Mouse (Mus musculus) large intestine, adult 2 months (tissue): ENCODE data around the gene Spout1. TPM values are rescaled to one million over a fixed set of nuclear protein-coding genes. Genes with fewer than 3 reads are reported as not detected.
"Not testable (repeated sequence)": the region's sequence is repeated elsewhere in the genome, so short reads cannot be mapped to it uniquely, and the experiment has no call there.

Experiments
- DNase-seq: peaks from one replicate; pipeline ENCODE4 v3.0.0-alpha.2; 2012; ENCODE audit warnings: low read depth, low spot score
- WGBS: fragments of 180-500 bp; shearing (Covaris S2); methylation state at CpG from one replicate; pipeline ENCODE4 v1.1.7; 2018; 5-methylcytosine and 5-hydroxymethylcytosine counted together
- polyA plus RNA-seq: library from polyadenylated mRNA; depleted of rRNA; stranded (reverse); fragments of >200 nt; gene quantifications from 2 replicates; pipeline ENCODE4 v1.2.3, GENCODE M21; 2012

Gene Spout1
- polyA plus RNA-seq, 1 experiment, result 25.4 TPM

- WGBS, result 36% methylated on average over 3 of the region's 3 CpGs
- DNase-seq, result no peak
These were observed 5.5 kb upstream of the Spout1 start for GRCm38 (mm10) chr2:30183721-30184120.

GRCm38 (mm10) chr2:30182424-30182823, 4.2 kb upstream of the Spout1 start:
- no peak for DNase-seq

GRCm38 (mm10) chr2:30178711-30179110, 452 bp upstream of the Spout1 start:
- WGBS, result 46% methylated on average over 7 of the region's 7 CpGs

More at GRCm38 (mm10) chr2:30182424-30182823, 4.2 kb upstream of the Spout1 start:
- WGBS, result 95% methylated on average over 2 of the region's 2 CpGs

DNA sequence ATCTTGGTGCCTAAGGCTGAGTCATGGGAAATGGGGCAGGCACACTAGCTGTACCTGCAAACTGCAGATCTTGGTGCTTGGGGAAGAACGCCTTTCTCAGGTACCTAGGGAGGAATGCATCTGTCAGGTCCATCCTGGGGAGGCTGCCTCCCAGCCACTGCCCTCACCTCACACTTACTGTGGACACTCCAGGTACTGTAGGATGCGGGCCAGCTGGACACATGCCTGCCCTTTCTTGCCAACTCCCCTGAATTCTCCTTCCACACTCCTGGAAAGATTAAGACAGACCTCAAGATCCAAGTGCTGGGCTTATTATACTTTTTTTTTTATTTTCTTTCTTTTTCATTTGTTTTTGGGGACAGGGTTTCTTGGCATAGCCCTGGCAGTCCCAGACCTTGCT, 1.7 kb downstream of the Spout1 start:
- 100% methylated on average over 2 of the region's 2 CpGs for WGBS
- DNase-seq, result no peak

More at GRCm38 (mm10) chr2:30178711-30179110, 452 bp upstream of the Spout1 start:
- DNase-seq, result not testable (repeated sequence)

DNA sequence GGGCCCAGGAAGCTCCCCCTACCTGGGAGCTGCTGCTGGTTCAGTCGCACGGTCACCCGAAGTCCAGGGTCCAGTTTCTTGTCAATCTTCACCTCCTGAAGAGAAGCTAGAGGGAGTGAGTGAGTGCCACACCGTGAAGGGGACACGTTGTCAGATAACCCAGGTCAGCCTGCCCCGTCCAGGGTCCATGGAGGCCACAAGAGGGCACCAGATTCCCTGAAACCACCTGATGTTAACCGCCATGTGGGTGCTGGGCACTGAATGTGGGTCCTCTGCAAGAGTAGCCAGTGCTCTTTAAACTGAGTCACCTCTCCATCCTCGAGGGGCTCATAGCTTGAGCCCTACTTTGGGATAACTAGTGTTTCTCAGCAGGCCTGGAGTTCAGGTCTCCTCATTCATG, 2.4 kb downstream of the Spout1 start:
- no peak for DNase-seq
- WGBS, result 88% methylated on average over 8 of the region's 8 CpGs

GRCm38 (mm10) chr2:30173541-30174240, 4.6 kb downstream of the Spout1 start:
- 87% methylated on average over 20 of the region's 20 CpGs for WGBS
- DNase-seq, result no peak

GRCm38 (mm10) chr2:30171997-30172382, 6.3 kb downstream of the Spout1 start:
- under 1% methylated on average over 19 of the region's 19 CpGs for WGBS
- DNase-seq, result no peak

DNA sequence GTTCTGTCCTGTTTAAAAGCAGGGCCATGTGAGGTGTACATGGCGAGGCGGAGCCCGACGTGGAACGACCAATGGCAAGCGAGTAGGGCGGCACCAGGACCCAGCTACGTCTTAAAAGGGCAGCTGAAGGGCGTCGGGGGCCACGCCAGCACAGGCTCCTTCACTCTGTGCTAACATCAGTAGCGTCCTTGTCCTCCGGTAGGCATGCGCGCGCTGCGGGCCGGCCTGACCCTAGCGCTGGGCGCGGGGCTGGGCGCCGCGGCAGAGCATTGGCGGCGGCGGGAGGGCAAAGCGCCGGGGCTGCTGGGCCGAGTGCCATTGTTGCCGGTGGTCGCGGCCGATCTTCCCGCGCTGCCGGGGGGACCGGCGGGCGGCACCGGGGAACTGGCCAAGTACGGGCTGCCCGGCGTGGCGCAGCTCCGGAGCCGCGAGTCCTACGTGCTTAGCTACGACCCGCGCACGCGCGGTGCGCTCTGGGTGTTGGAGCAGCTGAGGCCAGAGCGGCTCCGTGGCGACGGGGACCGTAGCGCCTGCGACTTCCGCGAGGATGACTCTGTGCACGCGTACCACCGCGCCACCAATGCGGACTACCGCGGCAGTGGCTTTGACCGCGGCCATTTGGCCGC, 6.8 kb downstream of the Spout1 start, which contains the start of gene Endog:
Gene Endog (plus strand): TSS at position 123 of the 626 bp plus-strand sequence.
- peak; percentile 58 for DNase-seq
- WGBS, result under 1% methylated on average over 66 of the region's 75 CpGs

DNA sequence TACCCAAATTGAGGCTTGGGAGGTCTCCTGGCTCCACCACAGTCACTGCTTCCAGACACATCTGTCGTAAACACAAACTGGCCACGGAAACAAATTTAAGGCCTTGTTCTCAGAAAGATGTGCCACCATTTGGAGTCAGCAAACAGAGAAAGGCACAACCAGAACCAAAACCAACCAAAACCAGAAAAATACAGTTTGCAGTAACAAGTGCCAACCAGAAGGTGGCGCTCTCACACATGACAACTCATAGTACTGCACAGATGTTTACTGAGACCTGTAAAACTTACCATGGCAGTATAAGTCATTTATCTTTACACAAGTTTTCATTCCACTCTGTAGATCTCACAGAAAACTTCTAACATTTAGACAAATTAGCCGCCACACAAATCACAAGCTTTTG, 11.6 kb downstream of the Spout1 start:
- 60% methylated on average over 4 of the region's 4 CpGs for WGBS
- DNase-seq, result no peak

DNA sequence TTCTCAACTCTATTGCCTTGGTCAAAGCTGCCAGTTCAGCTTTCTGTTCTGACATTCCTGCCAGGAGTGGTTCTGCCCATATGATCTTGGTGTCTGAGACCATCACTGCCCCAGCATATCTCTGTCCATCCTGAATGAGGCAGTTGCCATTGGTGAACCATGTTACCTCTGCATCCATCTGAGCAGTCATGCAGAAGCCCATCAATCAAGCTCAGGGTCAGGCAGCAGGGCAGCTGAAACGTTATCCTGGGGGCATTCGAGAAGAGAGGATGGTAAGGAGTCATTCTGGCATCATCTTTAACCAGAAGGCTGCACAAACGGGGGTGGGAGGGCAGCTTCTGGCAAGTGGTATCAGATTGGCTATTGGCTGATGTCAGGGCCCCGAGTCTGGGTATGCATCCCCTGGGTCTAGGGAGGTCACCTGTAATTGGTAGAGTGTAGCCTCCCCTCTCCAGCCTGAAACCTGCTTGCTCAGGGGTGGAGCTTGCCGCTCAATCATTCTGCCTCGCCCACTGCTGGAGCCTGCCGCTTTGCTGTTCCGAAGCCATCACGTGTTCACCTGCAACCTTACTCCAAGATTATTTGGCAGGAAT, 13.8 kb downstream of the Spout1 start:
- WGBS, result 46% methylated on average over 9 of the region's 9 CpGs
- DNase-seq, result no peak

GRCm38 (mm10) chr2:30161809-30162208, 16.4 kb downstream of the Spout1 start:
- DNase-seq, result no peak

DNA sequence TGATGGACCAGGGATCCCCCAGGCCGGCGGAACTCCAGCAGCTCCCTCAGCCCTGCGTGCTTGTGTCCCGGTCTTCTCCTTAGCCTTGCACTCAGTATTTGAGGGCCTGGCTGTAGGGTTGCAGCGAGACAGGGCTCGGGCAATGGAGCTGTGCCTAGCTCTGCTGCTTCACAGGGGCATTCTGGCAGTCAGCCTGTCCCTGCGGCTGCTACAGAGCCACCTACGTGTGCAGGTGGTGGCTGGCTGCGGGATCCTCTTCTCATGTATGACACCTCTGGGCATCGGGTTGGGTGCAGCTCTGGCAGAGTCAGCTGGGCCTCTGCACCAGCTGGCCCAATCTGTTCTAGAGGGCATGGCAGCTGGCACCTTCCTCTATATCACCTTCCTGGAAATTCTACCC, 18.4 kb downstream of the Spout1 start:
- not testable (repeated sequence) for DNase-seq
- 91% methylated on average over 9 of the region's 10 CpGs for WGBS

GRCm38 (mm10) chr2:30152616-30153015, 25.6 kb downstream of the Spout1 start:
- no peak for DNase-seq
- 41% methylated on average over 8 of the region's 8 CpGs for WGBS

DNA sequence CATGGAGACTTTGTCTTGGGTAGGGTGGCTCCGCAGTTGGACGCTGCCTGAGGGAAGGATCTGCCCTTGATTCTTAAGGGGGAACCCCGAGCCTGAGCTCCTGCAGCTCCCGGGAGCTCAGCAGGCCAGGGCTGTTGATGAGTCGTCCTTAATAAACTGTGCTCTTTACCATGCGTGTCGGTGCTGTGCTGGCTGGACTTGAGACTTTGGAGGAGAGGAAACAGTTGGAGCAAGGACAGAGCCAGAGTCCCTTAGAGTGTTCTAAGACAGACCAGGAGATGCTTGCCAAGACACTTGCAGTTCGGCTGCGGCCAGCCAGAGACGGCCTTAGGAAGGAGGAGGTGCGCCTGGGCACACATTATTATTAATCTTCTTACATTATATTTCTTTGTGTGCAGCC, 26.4 kb downstream of the Spout1 start:
- DNase-seq, result no peak
- 62% methylated on average over 11 of the region's 11 CpGs for WGBS

- WGBS, result 83% methylated on average over 4 of the region's 4 CpGs
- DNase-seq, result no peak
These were observed 30.8 kb downstream of the Spout1 start for GRCm38 (mm10) chr2:30147466-30147865.

- WGBS, result 95% methylated on average over 4 of the region's 4 CpGs
- DNase-seq, result no peak
These were observed 33.8 kb downstream of the Spout1 start for GRCm38 (mm10) chr2:30144436-30144835.

GRCm38 (mm10) chr2:30140021-30140420, 38.2 kb downstream of the Spout1 start:
- not testable (repeated sequence) for DNase-seq
- WGBS, result 87% methylated on average over 4 of the region's 4 CpGs

- DNase-seq, result no peak
- WGBS, result 48% methylated on average over 10 of the region's 10 CpGs
These were observed 41.8 kb downstream of the Spout1 start for GRCm38 (mm10) chr2:30136458-30136857.

DNA sequence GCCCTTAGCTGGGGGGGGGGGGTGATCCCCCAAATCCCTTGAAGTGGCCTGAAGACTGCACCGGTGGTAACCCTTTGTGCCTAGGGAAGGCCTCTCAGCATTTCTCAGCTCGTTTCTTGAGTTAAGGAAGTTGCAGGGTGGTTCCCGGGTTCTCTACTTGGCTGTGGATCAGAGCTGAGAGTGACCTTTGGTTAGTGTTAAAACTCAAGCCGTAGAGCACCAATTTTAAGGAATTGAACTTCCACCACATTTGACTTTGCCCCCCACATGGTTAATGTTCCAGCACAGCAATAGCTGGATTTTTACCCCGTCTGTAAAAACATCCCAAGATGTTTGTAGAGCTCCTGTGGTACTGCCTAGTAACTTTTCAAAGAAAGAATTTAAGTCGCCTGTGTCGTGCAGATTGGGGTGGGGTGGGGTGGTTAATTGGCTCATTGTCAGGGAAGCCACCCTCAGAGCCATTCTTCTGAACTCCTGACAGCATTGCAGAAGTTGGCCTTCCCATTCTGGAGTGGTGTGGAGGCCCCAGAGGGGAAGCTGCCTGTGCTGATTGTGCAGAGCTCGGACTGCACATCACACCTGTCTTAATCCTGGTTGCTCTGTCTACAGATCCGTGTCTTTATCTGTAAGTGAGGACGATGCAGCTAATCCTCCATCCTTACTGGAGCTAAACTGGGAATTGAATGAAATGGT, 43.2 kb downstream of the Spout1 start:
- 16% methylated on average over 10 of the region's 10 CpGs for WGBS
- peak; percentile 57 for DNase-seq

DNA sequence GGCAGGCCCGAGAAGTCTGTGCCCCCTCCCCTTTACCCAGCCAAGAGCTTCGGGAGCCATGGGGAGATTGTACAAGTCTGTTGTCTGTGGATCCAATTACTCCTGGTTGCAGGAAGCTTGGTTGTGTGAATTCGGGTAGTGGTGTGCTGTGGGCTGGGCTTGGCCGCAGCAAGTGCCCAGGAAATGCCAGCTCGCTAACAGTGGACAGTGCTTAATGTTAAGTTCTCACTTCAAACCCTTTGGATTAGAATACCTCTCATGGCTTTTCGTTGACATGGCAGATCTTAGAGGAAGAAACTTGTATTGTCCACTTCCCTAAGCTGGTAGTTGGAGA, 43.9 kb downstream of the Spout1 start:
- WGBS, result 3% methylated on average over 6 of the region's 6 CpGs

More for the DNA sequence above, 43.9 kb downstream of the Spout1 start:
- no peak for DNase-seq
